Mouse (Mus musculus) monocyte, adult 2 months (primary cell): ENCODE measurements around the gene Slc5a4b.
"Not testable (repeated sequence)": the region's sequence is repeated elsewhere in the genome, so short reads cannot be mapped to it uniquely, and the experiment has no call there.

Experiments
- DNase-seq, 2 experiments: peaks; one replicate each; pipeline ENCODE4 v3.0.0; 2022; ENCODE audit warnings: low spot score in 2 of 2, low read depth in 1 of 2

Slc5a4b gene

DNA sequence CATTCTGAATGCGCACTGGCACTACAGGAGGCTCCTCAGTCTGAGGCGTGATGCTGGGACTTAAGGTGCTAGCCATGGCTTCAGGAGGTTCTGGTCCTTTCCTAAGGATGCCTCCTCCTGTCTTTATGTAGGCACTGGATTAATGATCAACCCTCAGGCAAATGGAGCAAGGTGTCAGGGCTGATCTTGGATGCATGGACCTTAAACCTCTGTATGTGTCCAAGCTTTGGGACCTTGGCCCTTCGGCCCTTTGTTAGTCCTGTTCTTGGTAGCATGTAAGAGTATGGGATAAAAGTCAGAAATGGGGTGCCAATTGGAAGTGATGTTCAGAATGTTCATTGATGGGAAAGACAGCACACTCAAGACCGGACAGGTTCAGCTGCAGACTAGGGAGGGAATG is at the start of gene Slc5a4b:
TSS of gene Slc5a4b (minus strand) at position 101 of the 400 bp plus-strand sequence.
- no peak for DNase-seq

DNA sequence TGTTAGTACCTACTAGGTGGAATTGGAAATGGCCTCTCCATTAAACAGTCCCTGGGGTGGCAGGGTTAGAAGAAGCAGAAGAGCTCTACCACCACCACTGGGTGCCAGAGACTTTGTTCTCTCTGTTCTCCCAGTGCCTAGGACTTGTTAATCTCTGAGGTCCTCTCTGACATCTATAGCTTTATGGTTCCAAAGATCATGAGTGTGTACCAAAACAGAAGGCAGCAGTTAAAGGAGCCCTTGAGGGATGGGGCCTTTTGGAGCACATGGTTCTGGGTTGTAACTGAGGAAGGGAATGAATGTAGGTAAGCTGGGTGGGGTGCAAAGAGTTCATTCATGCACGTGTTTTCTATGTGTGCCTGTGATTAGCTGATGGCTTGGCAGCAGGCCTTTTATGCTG is 47.2 kb upstream of the Slc5a4b start:
- DNase-seq: no peak

DNA sequence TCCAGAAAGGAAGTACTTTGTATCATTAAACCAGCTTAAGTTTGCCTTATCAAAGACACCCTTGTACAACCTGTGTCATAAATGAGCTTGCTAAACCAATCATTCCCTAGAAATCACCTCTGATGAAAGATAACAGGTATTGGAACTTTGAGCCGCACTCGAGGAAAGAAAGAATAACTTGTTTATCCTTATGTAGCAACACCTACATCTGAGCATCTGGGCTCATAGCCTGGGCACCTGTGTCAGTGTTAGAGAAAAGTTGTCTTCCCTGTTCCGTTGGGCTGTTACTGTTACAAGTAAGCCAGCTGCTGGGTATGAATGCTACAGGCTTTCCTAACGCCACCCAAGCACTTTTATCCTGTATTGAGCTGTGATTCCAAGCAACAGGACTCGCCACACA is 46.8 kb upstream of the Slc5a4b start:
- DNase-seq: no peak

DNA sequence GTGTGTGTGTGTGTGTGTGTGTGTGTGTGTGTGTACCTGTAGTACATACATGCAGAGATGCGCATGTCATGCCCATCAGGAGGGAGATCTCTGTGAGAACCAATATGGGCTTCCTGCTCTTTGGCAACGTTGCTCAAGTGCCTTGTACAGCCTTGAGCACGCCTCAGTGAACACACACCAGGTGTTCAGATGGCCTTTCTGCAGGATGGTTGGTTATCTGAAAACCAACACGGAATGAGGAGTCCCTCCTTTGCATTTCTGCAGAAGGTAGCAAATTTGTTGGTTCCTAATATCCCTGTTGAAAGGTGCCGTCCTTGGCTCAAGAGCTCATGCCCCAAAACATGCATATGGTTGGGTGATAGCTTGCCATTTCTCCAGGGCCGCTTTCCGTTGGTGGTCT is 45.1 kb upstream of the Slc5a4b start:
- no peak for DNase-seq

DNA sequence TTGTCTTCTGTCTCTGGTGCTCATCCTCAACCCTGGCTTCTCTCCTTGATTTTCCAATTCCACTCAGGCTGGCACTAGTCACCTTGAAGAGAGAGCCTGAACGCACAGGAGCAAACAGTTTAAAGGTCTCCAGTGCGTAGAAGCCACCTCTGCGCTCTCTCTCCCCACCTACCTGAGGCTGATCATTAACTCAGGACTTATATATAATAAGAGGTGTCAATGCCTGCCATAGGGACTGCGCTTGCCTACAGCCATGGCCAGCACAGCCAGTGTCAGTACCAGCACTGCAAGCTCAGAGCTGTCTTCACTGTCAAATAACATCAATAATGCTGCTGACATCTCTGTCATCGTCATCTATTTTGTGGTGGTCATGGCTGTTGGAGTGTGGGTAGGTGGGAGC is 36.5 kb upstream of the Slc5a4b start, which contains the start of gene Slc5a4a:
TSS of gene Slc5a4a (plus strand) at position 174 of the 400 bp plus-strand sequence.
- no peak for DNase-seq

DNA sequence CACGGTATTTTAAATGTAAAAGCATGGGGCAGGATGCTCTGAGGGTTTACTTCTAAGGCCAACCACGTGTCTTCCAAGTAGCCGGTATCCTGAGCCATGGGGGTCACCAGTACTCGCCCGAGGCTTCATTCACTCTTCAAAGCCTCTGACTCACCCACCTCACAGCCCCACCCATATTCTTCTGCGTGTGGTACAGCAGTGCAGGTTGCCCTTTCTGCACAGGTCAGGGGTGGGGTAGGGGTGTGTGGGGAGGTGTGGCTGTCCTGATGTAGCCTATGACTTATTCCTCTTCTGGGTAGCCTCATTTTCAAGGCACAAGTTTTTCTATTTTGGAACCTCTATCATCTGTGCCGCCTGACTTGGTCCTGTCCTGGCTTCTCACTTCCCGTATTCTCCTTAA is 36.1 kb upstream of the Slc5a4b start:
- DNase-seq: no peak

DNA sequence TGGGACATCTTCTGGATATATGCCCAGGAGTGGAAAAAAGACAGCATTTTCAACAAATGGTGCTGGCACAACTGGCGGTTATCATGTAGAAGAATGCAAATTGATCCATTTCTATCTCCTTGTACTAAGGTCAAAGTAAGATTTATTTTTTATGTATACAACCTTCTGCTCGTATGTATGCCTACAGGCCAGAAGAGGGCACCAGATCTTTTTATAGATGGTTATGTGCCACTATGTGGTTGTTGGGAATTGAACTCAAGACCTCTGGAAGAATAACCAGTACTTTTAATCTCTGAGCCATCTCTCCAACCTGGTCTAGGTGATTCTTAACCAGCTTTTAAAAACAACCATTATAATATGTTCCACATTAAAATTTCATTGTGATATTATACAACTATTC is 25.6 kb upstream of the Slc5a4b start:
- no peak for DNase-seq

DNA sequence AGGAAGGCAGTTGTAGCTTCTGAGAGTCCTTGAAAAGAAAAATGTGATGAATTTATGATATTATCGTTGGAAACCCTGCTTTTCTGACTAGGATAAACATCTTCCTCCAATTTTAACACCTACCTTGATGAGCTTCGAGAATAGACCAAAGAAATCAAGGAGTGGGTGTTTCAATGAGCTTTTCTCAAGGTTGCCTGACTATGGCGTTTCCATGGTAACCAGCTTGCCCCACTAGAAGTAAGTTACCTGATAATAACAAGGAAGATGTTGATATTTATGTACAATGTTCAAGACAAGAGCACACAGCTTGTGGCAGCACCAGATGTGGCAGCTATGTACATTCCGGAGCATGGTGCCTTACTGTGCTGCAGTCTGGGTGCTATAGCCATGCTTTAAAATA is 21.7 kb upstream of the Slc5a4b start:
- no peak for DNase-seq

DNA sequence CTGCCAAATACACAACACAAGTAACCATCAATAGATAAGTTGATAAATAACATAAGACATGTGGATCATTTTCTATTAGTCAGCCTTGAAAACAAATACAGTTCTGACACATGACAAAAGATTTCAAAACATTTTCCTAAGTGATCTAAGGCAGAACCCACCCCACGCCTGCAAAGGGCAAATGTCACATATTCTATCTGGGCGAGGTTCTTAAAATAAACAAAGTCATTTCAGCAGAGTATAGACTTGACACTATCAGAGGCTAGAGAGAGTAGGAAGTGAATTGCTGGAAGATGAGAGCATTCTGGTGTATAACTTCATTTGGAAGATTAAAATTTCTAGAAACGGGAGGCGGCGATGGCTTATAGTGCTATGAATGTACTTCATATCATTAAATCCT is 10.7 kb upstream of the Slc5a4b start:
- no peak for DNase-seq

DNA sequence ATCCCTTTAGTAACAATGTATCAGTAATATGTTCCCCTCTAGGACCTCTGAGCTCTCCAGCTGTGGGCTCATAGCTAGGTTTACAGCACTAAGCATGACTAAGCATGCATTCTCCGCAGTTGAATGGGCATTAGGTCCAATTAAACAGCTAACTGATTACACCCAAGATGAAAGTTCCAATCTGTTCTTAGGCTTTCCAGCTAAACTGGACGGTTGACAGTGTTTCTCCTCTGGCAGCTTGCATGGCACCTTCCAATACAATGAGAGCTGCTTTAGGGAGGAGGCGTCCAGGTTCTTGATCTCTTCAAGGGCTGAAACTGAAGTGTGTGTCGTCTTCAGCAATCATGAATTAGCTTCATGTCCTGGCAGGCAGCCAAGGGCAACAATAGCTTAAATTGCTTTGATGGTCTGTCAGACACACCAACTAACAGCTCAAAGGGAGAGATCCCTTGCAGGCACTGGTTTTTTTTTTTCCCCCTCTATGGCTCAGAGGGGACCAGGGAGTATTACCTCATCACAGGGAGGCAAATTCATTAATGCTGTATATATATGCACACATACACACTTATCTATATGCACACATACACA is 9.5 kb upstream of the Slc5a4b start:
- no peak for DNase-seq

DNA sequence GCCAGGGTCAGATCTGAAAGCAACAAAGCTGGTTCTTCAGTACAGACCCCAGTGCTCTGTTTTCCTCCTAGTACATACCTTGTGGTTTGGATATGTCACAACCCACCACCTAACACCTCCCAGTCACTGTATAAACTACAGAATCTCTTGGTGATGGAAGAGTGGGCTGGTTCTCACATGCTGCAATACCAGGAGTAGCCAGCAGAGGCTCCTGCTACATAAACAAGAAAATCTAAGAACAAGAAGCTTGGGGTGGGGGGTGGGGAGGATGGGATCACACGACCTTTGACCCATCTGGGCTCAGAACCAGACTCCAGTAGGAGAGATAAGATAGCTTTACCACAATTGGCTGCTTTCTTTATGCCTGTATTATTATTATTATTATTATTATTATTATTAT is 8.0 kb upstream of the Slc5a4b start:
- DNase-seq: no peak

DNA sequence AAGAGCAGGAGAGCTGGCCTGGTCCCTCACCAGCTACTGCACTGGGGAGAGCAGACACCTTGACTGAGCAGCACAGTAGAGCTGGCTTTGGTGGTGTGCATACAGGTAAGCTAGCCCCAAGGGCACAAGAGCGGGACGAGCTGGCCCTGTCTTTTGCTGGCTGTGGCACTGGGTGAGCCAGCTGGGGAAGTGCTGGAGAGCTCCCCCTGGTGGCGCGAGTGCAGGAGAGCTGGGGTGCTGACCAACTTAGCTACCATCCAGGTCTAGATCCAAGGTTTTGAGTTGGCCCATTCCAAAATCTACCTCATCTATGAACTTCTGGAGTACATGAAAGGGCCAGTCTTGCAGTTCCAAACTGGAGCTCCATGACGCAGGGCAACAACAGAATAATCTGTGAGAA is 7.2 kb upstream of the Slc5a4b start:
- peak in 1 of 2 experiments; percentile 2 for DNase-seq

DNA sequence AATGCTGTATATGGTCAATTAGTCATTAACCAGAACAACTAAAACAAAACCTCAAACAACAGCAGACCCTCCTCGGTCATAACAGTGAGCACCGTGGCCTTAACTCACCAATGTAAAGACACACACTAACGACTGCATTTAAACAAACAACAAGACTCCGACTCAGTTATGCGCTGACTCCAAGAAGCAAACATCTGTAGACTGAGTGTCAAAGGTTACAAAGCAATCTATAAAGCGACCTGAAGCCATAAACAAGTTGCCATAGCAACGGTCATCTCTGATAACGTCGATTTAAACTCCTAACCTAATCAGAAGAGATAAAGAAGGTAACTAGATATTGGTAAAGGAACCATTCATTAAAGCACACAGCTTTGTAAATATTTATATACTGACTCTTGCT is 13.4 kb downstream of the Slc5a4b start:
- DNase-seq: no peak

DNA sequence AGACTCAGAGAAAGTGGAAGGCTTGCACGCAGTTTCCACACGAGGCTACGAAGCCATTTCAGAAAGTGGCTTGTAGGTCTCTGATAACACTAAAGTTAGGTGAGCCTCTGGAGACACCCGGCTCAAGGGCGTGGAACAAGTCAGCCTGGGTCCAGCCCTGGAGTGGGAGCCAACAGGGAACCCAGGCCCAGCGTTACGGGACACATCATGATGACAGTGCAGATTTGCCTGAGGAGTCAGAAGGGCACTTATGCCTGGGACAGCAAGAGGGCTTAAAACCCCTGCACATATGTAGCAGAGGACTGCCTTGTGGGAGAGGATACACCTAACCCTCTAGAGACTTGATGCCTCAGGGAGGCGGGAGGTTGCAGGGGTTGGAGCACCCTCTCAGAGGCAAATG is 14.2 kb downstream of the Slc5a4b start:
- DNase-seq: no peak

DNA sequence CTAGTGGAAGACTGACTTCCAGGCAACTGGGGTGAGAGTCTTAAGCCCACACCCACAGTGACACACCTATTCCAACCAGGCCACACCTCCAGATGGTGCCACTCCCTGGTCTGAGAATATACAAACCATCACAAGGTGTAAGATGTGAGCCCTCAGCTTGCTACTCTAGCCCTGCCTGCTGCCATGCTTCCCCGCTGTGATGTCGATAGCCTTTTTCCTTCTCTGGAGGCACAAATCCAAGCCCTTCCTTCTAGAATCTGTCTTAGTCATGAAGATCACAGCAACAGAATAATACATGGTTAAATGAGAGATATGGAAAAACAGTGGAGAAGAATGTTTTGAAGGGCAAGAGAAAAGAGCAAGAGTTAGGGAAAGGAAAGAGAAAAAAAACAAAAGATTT is 33.8 kb downstream of the Slc5a4b start:
- DNase-seq: not testable (repeated sequence)

DNA sequence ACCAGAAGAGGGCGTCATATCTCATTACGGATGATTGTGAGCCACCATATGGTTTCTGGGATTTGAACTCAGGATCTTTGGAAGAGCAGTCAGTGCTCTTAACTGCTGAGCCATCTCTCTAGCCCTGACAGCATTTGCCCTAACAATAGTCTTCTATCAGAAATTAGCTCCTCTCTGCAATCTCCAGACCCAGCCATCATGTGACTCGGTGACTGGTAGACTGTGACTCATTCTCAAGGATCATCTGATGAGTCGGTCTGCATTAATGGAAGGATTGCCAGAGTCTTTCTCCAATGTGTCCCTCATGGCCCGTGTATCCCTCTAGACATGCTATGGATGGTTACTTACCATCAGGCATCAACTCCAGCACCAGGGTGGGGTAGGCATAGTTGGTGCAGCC is 38.7 kb downstream of the Slc5a4b start:
- not testable (repeated sequence) for DNase-seq

DNA sequence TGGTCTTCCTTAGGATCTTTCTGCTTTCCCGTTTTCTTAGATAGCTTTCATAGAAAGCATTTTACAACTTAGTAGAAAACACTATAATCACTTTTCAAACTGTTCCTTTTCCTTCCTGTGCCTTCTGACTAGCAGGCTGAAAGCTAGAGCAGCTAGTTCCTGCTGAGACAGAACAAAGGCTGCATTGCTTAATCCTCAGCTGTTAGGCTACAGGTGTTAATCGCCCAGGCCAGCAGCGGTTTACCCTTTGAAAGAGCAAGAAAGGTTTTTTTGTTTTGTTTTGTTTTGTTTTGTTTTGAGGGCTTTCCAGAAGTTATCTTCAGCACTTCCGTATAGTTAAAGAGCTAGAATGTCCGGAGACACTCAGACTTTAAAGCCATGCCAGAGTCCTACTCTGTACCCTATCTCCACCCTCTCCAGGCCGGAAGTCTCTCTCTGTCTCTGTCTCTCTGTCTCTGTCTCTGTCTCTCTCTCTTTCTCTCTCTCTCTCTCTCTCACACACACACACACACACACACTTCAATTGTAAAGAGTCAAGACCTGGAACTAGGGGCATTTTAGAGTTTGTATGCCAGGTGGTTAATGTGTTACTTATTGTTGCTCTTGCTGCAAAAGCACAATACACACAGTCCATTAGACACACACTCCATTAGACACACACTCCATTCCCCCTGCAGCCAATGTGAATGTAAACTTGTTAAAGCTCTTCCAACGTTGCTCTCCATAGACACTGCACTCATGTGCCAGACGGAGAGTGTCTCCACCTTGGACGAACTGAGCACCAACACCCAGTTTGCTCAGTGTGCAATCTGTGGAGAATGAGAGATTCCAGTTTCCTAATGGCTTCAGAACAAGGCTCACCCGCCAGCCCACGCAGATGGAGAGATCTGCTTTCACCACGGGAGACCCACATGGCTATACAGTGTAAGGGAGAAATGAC is 42.8 kb downstream of the Slc5a4b start:
- no peak for DNase-seq

DNA sequence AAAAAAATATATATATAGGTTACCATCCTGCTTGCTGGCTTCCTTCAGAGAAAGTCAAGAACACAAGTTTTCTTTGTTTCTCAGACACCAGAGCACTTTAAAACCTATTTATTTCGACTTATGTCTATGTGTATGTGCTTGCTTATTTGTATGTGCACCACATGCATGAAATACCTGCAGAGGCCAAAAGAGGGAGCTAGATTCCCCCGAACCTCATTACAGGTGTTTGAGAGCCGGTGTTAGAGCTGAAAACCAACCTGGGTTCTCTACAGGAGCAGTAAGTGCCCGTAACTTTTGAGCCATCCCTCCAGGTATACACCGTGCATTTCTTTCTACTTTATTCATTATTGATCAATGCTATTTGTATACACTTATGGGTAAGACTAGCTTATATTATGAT is 48.3 kb downstream of the Slc5a4b start:
- no peak for DNase-seq

DNA sequence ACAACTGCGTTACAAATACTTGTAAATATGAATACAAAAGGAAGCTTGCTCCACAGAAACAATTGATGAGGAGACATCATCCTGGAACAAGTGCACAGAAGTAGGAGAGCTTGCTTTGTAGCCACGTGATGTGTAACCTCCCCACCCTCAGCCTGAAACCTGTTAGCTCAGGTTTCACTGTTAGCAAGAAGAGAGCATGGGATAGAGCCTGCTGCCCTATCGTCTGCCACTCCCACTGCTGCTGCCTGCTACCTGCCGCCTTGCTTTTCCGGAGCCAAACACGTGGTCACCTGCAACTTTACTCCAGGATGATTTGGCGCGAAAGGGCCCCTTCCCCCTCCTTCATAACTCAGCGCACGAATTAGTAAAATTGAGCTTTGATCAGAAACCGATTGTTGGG is 58.9 kb downstream of the Slc5a4b start:
- DNase-seq: no peak

DNA sequence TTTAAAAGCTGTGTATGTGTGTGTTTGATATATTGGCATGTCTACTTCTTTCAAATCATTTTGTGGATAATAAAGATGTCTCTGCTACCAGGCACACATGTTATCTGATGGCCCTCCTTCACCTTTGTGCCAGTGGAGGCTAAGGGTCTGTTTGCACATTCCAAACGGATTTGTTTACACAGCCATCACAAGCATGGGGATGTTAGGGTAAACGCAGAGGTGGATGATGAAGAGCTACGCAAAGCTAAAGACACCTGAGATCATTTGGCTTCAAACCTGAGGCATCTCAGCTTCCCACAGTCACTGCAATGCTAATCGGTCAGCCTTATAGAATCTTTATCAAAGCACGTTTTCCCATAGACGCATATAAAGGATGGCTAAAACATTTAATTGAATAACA is 61.8 kb downstream of the Slc5a4b start:
- no peak for DNase-seq

DNA sequence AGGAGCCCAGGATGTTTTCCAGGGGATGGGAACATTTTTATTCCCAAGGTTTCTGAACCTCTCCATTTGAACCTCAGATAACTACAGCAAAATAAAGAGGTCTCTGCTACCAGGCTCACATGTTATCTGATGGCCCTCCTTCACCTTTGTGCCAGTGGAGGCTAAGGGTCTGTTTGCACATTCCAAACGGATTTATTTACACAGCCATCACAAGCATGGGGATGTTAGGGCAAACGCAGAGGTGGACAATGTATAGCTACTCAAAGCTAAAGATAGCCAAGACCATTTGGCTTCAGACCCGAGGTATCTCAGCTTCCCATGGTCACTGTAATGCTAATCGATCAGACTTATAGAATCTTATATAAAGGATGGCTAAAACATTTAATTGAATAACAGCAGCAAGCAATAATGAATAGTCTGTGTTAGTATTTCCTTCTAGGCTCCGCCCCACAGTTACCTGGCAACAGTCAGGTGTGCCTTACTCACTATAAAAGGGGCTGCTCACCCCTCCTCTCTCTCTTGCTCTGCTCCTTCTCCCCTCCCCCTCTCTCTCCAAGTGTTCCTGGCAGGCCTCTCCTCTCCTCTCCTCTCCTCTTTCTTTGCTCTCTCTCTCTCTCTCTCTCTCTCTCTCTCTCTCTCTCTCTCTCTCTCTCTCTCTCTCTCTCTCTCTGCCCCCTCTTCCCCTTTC is 63.4 kb downstream of the Slc5a4b start:
- DNase-seq: no peak

DNA sequence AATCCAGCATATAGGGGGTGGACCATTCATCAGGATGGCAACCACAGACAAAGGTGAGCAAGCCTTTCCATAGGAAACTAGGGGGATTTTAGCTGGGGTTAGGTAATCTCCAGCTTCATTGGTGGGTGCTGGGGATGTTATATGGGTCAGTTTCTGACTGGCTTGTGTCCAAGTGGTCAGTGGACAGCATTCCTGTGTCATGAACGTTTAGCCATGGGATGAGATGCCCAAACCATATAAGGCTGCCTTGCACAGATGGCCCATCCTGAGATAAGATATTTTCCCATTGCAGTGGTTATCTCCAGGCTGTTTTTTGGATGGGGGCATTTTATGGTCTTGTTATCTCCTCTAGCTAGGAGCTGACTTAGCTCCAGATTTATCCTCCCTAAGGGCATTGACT is 64.0 kb downstream of the Slc5a4b start:
- no peak for DNase-seq
